Mouse (Mus musculus) thymus, postnatal 4 days (tissue): Measurements from ENCODE around the gene Iqcj.

Experiments
- DNase-seq: peaks from one replicate; pipeline ENCODE4 v3.0.0; 2021

The Iqcj gene

DNA sequence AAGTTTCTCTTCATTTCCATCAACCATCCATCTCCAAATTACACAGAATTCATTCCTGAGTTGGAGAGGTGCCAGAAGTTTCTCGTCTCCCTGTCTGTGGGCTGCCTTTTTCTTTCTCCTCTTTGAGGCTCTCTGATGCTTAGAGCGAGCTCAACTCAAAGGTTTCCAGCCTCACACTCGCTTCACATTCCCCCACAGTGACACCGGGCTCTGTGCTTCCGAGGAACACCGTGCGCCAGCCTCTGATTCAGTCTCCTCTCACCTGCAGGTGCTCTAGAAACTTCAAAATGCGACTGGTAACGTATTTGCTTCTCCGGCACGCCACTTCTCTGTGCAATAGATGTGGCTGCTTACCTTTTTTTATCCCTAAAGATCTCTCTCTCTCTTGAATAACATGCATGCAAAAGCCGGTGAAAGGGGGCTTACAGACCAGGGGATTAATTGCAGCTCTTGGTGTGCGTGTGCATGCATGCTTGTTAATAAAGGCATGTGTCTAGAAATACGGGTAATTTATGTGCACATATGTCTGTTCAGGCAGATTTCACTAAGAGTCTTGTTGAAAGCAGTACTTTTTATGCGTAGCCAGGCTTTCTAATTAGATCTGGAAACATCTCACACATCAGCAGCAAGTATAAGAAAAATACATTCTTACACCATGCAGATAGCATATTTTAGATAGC is at the start of gene Iqcj, which contains the start of gene Iqschfp:
Iqcj (plus strand) TSS at position 195 of the 680 bp plus-strand sequence.
Iqschfp (plus strand) TSS at position 207 of the 680 bp plus-strand sequence.
- DNase-seq: no peak

DNA sequence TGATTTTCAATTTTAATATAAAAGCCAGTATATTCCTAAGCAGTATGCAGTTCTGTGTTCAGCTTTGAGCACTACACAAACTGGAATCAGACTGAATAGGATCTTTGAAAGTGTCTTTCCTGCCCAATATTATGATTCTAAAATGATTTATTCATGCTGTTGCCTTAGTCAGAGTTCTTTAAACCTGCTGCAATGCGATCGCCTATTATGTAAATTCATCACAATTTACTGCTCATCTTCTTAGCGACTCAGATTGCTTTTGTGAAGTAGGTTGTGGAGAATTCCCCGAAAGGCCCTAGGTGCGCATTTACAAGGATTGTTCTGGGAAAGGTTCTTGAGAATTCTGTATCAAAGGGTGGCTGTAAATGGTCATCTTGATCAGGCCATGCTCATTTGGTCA is 39.6 kb upstream of the Iqcj start:
- DNase-seq: no peak

DNA sequence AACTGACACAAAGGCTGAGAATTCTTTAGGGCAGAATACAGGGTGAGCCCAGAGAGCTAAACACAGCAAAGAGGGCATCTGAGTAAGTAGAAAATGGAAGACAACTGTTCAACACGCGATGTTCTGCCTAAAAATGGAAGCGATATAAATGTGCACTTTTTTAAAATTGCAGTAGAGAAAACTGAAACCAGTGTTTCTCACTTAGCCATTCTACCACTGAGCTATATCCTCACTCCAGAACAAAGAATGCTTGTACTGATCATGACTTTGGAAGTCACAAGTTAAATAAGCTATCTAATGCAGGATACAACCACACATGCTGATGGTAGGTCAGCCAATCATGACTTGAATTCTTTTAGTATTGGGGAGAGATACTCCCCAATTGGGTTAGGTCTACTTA is 30.5 kb upstream of the Iqcj start:
- no peak for DNase-seq

- DNase-seq: no peak
Measured at GRCm38 (mm10) chr3:67867420-67868065, 24.5 kb upstream of the Iqcj start.

DNA sequence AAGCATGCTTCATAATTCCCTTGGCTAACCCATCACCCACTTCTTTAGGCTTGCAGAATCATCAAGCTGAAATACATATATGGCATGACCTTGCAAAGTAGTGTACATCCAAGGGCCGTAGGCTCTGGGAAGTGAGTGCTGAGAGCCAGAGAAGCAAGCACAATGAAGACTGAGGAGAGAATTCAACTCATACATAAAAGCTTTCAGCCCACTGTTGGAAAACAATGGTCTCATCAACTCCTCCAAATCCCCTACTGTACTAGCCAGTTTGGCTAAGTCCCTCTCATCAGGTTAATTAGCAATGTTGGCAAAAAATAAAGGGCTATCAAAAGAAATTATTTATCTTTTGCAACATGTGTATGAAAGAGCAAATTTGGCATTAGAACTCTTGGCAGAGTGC is 22.6 kb upstream of the Iqcj start:
- no peak for DNase-seq

- no peak for DNase-seq
Measured at GRCm38 (mm10) chr3:67877253-67877652, 14.8 kb upstream of the Iqcj start.

DNA sequence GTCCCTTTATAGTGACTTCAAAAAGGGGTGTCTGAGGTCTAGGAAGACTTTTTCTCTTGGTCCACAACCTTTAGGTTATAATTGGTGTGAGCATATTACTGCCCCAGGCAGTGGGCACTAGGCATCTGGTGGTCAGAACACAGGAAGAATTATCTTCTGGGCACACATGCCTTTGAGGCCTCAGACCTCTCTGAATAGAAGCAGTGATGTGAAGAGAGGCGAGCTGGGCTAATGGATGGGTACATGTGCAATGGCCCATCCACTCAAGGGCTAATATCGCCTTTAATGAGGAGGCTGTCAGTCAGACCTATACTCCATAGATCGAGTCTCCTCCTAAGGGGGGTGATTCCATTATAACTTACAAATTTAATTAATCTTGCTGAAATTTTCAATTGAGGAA is 7.7 kb upstream of the Iqcj start:
- no peak for DNase-seq

DNA sequence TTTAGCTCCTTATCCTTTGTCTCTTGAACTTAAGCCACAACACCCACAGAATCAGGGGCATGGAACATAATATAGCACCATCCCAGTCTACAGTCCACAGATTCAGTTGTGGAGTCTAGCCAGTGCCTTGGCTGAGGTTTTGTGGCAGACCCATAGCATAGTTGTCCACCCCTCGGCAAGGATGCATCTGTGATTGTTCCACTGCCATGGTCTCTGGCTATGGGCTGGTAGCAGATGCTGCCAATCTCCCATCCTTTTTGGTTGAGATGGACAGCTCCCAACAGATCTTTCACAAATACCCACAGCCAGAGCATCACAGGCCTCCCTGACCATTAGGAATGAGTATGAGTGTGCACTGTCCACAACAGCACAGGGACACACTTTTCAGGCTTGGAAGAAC is 5.8 kb upstream of the Iqcj start:
- no peak for DNase-seq

GRCm38 (mm10) chr3:67887251-67887650 is 4.8 kb upstream of the Iqcj start:
- DNase-seq: no peak

GRCm38 (mm10) chr3:67892768-67893167 is 748 bp downstream of the Iqcj start:
- no peak for DNase-seq

DNA sequence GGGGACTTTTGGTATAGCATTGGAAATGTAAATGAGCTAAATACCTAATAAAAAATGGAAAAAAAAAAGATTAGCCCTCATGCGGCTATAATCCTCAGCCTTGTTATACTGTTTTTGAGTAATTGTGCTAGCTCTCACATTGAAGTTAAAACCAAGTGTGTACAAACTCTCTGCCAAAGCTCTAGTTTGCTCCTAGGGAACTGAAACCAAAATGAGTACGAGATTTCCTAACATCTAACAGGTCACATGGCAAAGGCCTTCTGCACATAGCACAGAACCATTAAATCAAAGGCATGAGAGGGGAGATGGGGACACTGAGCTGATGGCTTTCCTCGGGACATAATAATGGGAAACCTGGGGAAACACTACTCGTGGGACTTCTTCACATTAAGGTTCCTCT is 10.5 kb downstream of the Iqcj start:
- no peak for DNase-seq

DNA sequence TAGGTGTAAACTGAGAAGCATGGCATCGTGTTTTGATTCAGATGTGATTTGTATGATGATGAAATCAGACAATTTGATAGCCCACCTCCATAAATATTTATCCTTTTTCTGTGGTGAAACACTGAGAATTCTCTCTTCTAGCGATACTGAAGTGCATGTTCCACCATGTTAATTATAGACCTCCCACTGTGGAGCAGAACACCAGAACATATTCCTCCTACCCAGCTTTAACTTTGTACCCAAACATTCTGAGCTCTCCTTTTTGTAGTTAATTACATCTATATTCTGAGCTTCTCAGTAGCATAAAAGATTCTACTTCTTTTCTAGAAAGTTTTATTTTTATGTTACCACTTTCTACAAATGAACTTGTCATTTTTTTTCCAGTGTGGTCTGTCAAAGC is 16.6 kb downstream of the Iqcj start:
- DNase-seq: no peak

DNA sequence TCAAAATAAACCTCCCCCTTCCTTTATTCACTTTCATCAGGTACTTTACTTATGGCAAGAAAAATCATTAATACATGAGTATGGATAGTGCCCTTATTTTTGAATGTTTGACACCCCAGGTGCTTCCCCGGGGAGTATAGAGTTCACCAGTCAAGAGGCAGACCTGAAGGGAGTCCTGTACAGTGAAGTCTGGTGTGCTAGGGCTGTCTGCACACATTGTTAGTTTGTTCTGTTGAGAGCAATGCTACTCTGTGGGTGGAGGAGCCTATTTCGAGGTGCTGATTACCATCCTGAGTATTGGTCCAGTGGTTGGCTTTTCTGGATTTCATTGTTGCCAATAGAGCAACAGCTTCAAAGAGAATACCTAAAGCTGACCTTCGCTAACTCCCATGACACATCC is 26.1 kb downstream of the Iqcj start:
- DNase-seq: no peak

- DNase-seq: peak; percentile 23
Measured at GRCm38 (mm10) chr3:67918634-67919259, 26.7 kb downstream of the Iqcj start.

DNA sequence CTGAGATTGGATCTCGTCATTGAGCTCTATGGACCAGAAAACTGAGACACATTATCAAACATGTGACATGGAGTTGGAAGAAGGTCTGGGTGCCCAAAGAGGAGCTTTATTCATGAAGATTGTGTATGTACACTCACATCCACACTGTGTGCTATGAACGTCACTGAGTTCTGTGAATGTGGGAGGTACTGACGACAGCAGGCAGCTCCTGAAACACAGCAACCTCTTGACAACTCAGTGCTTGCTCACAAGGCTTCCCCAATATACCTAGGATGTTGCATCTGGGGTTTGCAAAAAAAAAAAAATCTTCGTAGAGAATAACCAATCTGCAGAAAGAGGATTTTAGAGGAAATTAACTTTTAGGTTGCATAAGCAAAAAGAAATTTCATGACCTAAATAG is 31.1 kb downstream of the Iqcj start:
- DNase-seq: no peak

GRCm38 (mm10) chr3:67925453-67925852 is 33.4 kb downstream of the Iqcj start:
- no peak for DNase-seq

DNA sequence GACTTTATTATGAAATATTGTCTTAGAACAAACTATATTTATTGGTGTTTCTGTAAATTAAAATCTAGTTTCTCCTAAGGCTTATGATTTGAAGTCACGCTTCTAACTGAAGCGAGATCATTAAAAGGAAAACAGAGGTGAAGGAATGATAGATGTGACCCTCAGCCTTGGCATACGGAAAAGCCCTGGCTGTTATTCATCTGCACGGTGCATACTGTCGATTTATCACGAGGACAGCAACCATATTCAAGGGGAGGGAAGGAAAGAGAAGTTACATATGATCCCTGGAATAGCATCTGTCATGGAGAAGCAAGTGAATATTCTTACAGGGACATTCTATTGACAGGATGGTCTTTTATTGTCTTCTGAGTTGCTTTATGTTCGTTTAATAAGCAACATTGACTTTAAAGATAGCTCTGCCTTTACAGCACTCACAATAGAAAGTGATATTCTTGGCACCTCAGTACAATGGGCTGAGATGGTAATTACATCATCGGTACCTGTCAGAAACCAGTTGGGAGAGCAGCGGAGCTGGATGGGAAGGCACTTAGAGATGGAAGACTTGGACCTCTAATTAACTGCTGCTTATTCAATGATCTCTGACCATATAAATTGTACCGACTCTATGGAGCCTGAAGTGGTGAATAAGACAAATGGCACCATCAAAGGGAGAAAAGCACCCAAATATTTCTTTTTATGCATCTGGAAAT is 38.6 kb downstream of the Iqcj start:
- DNase-seq: no peak

DNA sequence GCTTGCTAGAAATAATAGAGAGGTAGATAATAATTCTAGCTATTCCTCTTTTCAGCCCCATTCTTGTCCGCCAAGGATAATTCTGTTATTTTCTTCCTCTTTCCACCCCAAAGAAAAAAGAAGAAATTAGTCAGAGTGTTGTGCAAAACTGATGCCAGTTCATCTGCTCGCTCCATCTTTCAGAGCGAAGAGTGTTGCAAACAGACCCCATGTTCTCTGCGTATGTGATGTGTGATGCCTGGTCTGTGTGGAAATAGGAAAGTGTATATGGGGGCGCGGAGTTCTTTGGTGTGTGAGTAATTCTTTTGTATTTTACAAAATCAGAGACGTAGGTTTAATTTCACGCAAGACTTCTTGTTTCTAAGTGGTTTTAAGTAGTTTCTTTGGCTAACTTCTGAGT is 39.2 kb downstream of the Iqcj start:
- no peak for DNase-seq

DNA sequence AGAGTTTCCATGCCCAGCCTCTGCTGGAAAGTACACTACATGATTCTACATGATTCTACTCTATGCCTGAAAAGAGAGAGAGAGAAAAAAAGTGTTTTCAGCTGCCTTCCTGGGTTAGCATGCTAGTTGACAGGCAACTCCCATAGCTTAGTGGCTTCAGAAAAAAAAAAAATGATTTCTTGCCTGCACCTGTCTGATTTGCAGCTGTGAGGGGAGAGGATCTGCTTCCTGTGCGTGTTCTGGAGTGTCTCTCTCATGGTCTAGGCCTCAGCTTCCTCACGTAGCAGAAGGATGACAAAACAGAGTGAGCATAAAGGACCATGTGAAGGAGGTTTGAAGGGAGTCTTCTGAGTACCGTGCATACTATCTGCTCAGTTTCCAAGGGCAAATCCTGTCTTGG is 39.9 kb downstream of the Iqcj start:
- peak; percentile 17 for DNase-seq

DNA sequence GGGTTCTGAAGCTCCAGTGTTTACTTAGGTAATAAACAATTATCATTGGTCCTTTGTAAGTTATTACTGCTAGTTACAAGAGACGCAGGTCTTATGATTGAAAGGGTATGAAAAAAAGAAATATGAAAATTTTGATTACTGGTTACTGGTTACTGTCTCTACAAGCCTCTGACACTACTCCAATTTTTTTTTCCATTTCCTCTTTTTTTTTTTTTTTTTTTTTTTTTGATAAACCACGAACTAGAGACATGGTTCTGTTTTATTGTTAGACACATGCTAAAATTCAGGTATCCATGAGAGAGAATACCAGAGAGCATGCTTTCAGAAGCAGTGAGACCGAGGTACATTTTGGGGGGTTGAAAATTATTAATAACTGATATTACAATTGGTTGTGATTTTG is 43.8 kb downstream of the Iqcj start:
- no peak for DNase-seq

DNA sequence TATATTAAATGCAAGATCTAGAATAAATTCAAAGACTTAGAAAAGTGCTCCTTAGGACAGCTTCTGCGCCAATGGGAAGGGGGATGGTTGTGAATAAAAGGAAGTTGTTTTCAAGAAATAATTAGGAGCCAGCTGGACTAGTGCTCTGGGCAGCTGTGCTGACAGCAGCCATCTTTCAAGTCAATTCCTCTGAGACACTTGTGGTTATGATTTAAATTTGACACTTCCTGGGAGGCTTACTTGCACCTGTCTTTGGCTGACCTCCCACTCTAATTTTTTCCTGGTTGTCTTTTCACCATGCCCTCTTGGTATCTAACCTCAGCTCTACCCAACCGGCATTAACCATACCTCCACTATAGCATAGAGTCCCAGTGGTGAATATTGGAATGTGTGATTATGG is 55.0 kb downstream of the Iqcj start:
- no peak for DNase-seq

DNA sequence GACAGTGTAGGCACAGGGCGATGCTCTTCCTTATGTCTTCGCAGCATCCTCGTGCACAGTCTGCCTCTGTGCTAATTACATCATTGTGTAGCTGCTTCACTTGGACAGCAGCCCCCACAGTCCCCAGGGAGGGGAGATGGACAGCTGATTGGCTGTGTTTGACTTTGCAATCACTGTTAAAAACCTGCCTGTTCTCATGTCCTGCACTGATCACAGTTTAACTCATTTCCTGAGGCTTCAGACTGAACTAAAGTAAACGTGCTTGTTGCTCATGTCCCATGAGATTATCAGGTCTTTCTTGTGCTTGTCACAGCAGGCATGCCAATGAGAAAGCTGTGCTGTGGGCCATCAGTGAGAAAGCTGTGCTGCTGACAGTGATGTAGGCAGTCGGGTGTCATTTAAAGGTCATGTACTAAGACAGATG is 60.5 kb downstream of the Iqcj start:
- no peak for DNase-seq

GRCm38 (mm10) chr3:67954459-67955065 is 62.5 kb downstream of the Iqcj start:
- DNase-seq: peak; percentile 71
